In the genomic region with DNA sequence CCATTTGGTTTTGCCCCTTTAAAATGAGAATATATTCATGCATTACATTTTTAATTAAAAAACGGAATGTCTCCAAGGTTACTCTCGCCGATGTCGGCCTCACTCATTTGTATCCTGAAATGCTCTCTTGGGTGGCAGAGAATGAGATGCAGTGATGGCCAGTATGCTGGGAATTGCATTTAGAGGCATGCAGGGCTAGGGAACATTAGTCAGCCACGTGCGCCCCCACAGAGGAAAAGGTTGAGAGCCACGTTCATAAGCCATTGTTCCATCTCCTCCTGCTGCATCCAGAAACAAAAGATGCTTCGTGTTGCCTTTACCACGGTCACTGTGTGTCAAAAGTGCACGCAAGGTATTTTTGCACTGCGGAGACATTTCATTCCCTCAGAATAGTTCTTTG, we compare ENCODE assay signal across 26 mouse cellular contexts.
DNase-seq lines count a peak whose midpoint lies in the region; ATAC-seq lines count a peak whose summit lies in the region.
"Had no signal": no experiment of that assay in that cellular context is flagged by ENCODE, and none has a peak within 500 bp of the region (broad histone marks: within the 10 kb centered on the region; RNA-seq: fewer than 3 reads in every experiment).

No protein-coding gene starts in this region.

- H3K9me3 ChIP-seq in forebrain, embryonic 12.5 days = no peaks in the 10 kb centered on the region
- H3K9me3 ChIP-seq in forebrain, embryonic 15.5 days = no peaks in the 10 kb centered on the region
- no peaks in the 10 kb centered on the region for H3K9me3 ChIP-seq in hindbrain, embryonic 12.5 days (replicated peaks)
- no peaks in the 10 kb centered on the region for H3K9me3 ChIP-seq in midbrain, embryonic 13.5 days
- no peaks in the 10 kb centered on the region for H3K9me3 ChIP-seq in neural tube, embryonic 13.5 days
- H3K9me3 ChIP-seq: embryonic facial prominence, embryonic 13.5 days; heart, embryonic 12.5 days; kidney, embryonic 15.5 days; limb, embryonic 15.5 days had no signal

- H3K4me2 ChIP-seq in forebrain, embryonic 12.5 days = no peak overlapping the region
- H3K4me2 ChIP-seq in forebrain, embryonic 15.5 days (replicated peaks) = no peak overlapping the region
- no peak overlapping the region for H3K4me2 ChIP-seq in hindbrain, embryonic 12.5 days (replicated peaks)
- H3K4me2 ChIP-seq in midbrain, embryonic 13.5 days (replicated peaks) = no peak overlapping the region
- no peak overlapping the region for H3K4me2 ChIP-seq in neural tube, embryonic 13.5 days
- H3K4me2 ChIP-seq: embryonic facial prominence, embryonic 13.5 days; heart, embryonic 12.5 days; kidney, embryonic 15.5 days; limb, embryonic 15.5 days; lung, embryonic 14.5 days had no signal

- no peak for ATAC-seq in forebrain, embryonic 12.5 days (ENCODE audit: low FRiP score)
- no peak for ATAC-seq in forebrain, embryonic 15.5 days (replicated peaks)
- peak; percentile 68 for ATAC-seq in hindbrain, embryonic 12.5 days (ENCODE audit: low FRiP score)
- ATAC-seq in midbrain, embryonic 13.5 days = no peak
- peak; percentile 78 for ATAC-seq in neural tube, embryonic 13.5 days (ENCODE audit: low read depth)
- no peak for ATAC-seq in megakaryocyte progenitor cell, adult 5-6 weeks (replicated peaks; ENCODE audit: poor library complexity)
- ATAC-seq: activated CD4-positive, CD25-positive, alpha-beta regulatory T cell, adult 4 months; forebrain, postnatal 0 days; intestine, postnatal 0 days had no signal

- H3K4me1 ChIP-seq in forebrain, embryonic 12.5 days = peaks cover 11% of the 10 kb centered on the region; the same call in 1 of the 2 replicates
- 0 out of 2 replicates have a peak, but pooled peaks cover 2% of the 10 kb centered on the region for H3K4me1 ChIP-seq in forebrain, embryonic 15.5 days
- H3K4me1 ChIP-seq in hindbrain, embryonic 12.5 days = peaks cover 17% of the 10 kb centered on the region
- peaks cover 13% of the 10 kb centered on the region for H3K4me1 ChIP-seq in midbrain, embryonic 13.5 days (replicated peaks)
- peaks cover 24% of the 10 kb centered on the region for H3K4me1 ChIP-seq in neural tube, embryonic 13.5 days (replicated peaks)
- H3K4me1 ChIP-seq: embryonic facial prominence, embryonic 13.5 days; heart, embryonic 12.5 days; limb, embryonic 15.5 days; megakaryocyte, embryonic 14.5 days had no signal

- H3K27ac ChIP-seq in forebrain, embryonic 12.5 days = 0 out of 2 replicates have a peak overlapping the region, but pooled peaks have one; percentile 10
- H3K27ac ChIP-seq in forebrain, embryonic 15.5 days (replicated peaks) = no peak overlapping the region
- H3K27ac ChIP-seq in hindbrain, embryonic 12.5 days = peak overlapping the region; percentile 82
- peak overlapping the region; percentile 77 for H3K27ac ChIP-seq in midbrain, embryonic 13.5 days
- H3K27ac ChIP-seq in neural tube, embryonic 13.5 days (replicated peaks) = peak overlapping the region; percentile 88
- H3K27ac ChIP-seq: embryonic facial prominence, embryonic 13.5 days; kidney, embryonic 15.5 days; limb, embryonic 15.5 days; liver, embryonic 14.5 days had no signal

- WGBS in forebrain, embryonic 12.5 days = 57% methylated on average over 11 of the region's 11 CpGs
- WGBS in forebrain, embryonic 15.5 days = 60% methylated on average over 11 of the region's 11 CpGs
- WGBS in hindbrain, embryonic 12.5 days = 39% methylated on average over 11 of the region's 11 CpGs
- whole genome bisulfite sequencing in midbrain, embryonic 13.5 days = 51% methylated on average over 11 of the region's 11 CpGs
- WGBS in neural tube, embryonic 13.5 days = 25% methylated on average over 11 of the region's 11 CpGs

- no peak for DNase-seq in urinary bladder, postnatal 25 days (ENCODE audit: low spot score)
- no peak for DNase-seq in thymus, postnatal 25 days
- DNase-seq: adrenal gland, adult 8-10 months; cerebellum, adult 18-20 months; cerebellum, postnatal 25 days; forebrain, postnatal 0 days; gastrocnemius, postnatal 14 days; heart, adult 18-20 months; heart, postnatal 10 days; left cerebral cortex, postnatal 4 days; lung, embryonic 14.5 days; thymus, postnatal 14 days had no signal

- no peaks in the 10 kb centered on the region for H3K36me3 ChIP-seq in forebrain, embryonic 12.5 days (replicated peaks)
- no peaks in the 10 kb centered on the region for H3K36me3 ChIP-seq in forebrain, embryonic 15.5 days
- H3K36me3 ChIP-seq in hindbrain, embryonic 12.5 days = no peaks in the 10 kb centered on the region
- H3K36me3 ChIP-seq in midbrain, embryonic 13.5 days = no peaks in the 10 kb centered on the region
- no peaks in the 10 kb centered on the region for H3K36me3 ChIP-seq in neural tube, embryonic 13.5 days
- H3K36me3 ChIP-seq: embryonic facial prominence, embryonic 13.5 days; heart, embryonic 12.5 days; kidney, embryonic 15.5 days; limb, embryonic 15.5 days had no signal

- H3K9ac ChIP-seq in forebrain, embryonic 12.5 days = no peak overlapping the region
- H3K9ac ChIP-seq in forebrain, embryonic 15.5 days (replicated peaks) = no peak overlapping the region
- H3K9ac ChIP-seq in hindbrain, embryonic 12.5 days = no peak overlapping the region
- H3K9ac ChIP-seq in midbrain, embryonic 13.5 days (replicated peaks) = no peak overlapping the region
- 0 out of 2 replicates have a peak overlapping the region, but pooled peaks have one; percentile 31 for H3K9ac ChIP-seq in neural tube, embryonic 13.5 days
- H3K9ac ChIP-seq: embryonic facial prominence, embryonic 13.5 days; forebrain, postnatal 0 days; heart, embryonic 12.5 days; kidney, embryonic 15.5 days; limb, embryonic 15.5 days; liver, embryonic 14.5 days; lung, embryonic 14.5 days had no signal

- H3K4me3 ChIP-seq in forebrain, embryonic 12.5 days (replicated peaks) = no peak overlapping the region
- no peak overlapping the region for H3K4me3 ChIP-seq in forebrain, embryonic 15.5 days
- H3K4me3 ChIP-seq in hindbrain, embryonic 12.5 days = no peak overlapping the region
- H3K4me3 ChIP-seq in midbrain, embryonic 13.5 days (replicated peaks) = no peak overlapping the region
- H3K4me3 ChIP-seq in neural tube, embryonic 13.5 days = no peak overlapping the region
- H3K4me3 ChIP-seq: embryonic facial prominence, embryonic 13.5 days; heart, embryonic 12.5 days; kidney, embryonic 15.5 days; limb, embryonic 15.5 days; megakaryocyte, embryonic 14.5 days had no signal

- no peaks in the 10 kb centered on the region for H3K27me3 ChIP-seq in forebrain, embryonic 12.5 days
- H3K27me3 ChIP-seq in forebrain, embryonic 15.5 days = no peaks in the 10 kb centered on the region
- H3K27me3 ChIP-seq in hindbrain, embryonic 12.5 days = no peaks in the 10 kb centered on the region
- no peaks in the 10 kb centered on the region for H3K27me3 ChIP-seq in midbrain, embryonic 13.5 days
- H3K27me3 ChIP-seq in neural tube, embryonic 13.5 days = no peaks in the 10 kb centered on the region
- H3K27me3 ChIP-seq: embryonic facial prominence, embryonic 13.5 days; heart, embryonic 12.5 days; limb, embryonic 15.5 days; megakaryocyte, embryonic 14.5 days had no signal

Comparison
In these comparisons a context has a peak if more than half of its experiments do, and no peak if none do; other contexts are left out.
1. ATAC-seq: peak in hindbrain, embryonic 12.5 days (single experiment) and neural tube, embryonic 13.5 days (single experiment); none in forebrain, embryonic 12.5 days (single experiment), forebrain, embryonic 15.5 days (single experiment), midbrain, embryonic 13.5 days (single experiment) and megakaryocyte progenitor cell, adult 5-6 weeks (single experiment).